Mouse (Mus musculus): Measurements from ENCODE around the gene Sh3gl1.
"Not testable (repeated sequence)": the region's sequence is repeated elsewhere in the genome, so short reads cannot be mapped to it uniquely, and the experiment has no call there.

Sh3gl1 gene

DNA sequence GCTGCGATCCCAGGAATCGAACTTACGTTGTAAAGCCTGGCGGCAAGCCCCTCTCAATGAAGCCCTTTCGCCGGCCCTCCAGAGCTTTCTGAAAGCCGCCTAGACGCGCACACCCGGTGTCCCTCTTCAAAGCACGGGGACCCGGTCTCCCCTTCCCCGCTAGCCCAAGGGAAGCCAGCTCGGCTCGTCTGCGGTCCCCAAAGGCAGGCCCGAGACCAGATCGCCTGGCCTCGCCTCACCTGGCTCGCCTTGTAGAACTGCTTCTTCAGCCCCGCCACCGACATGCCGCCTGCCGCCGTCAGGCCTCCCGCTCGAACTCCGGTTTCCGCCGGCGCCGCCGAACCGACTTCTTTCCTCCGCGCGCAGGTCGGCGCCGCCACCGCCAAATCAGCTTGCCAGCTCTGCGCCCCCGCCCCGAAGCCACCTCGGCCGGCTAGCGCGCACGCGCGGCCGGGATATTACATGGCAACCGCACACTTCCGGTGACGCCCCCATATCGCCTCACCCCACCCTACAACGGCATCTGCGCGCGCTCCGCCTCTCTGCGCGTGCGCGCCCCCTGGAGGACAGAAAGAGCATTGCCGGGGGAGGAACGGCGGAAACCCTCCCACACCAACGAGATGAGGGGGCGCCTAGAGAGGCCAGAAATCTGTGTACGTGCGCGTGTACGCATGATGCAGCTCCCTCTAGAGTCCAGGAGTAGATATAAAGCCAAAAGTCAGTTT is at the start of gene Sh3gl1:
Gene Sh3gl1, minus strand, starts transcription at position 460 of the 725 bp plus-strand sequence.
- peak; percentile 99 for DNase-seq

DNA sequence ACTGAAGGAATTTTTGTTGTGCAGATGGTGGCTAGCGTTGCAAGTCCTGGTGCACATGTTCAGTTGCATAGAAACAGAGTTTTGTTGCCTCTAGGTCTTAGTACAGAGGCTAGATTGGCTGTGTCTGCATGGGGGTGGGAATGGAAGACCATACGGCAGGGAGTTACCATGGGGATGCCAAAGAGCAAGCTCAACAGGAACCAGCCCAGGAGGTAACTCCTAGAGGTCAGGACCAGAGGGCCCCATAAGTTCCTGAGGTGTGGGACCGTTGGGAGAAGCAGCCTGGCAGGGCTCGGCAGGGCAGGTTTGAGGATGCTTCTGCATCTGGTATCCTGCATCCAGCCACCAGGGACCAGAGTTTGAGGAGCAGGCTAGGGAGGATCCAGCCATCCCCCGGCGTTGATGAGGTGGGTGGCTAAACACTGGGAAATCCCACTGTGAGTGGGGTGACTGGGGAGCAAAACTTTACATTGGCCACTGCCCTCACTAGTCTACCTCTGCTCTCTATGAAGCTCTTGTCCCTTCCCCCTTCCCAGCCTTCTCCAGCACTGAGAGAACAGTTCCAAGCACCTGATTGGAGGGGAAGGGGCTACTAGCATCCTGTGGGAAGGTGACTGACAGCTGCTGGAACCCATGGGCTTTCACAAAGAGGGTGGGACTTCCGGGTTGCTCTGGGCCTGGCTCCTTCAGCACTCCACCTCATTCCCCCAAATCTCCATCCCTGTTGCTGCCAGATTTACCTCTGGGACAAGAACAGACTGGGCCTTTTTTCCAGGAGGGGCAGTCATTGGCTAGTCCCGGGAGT is 44.5 kb upstream of the Sh3gl1 start:
- DNase-seq: peak; percentile 19

DNA sequence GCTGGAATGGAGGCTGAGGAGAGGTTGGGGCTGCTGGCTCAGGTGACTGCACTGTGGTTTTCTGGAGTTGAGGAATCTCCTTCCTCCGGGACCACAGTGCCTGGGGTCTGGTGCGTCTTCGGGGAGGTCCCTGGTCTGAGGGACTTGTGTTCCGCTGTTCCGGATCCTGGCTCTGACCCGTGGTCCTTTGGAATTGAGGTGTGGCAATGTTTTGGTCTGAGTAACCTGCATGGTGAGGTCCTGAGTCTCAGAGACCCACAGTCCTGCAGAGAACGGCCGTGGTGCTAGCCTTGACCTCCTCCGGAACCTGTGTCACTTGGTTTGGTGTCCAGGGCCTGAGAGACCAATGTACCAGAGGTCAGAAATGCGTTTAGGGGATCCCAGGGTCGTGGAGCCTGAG is 43.5 kb upstream of the Sh3gl1 start:
- no peak for DNase-seq

DNA sequence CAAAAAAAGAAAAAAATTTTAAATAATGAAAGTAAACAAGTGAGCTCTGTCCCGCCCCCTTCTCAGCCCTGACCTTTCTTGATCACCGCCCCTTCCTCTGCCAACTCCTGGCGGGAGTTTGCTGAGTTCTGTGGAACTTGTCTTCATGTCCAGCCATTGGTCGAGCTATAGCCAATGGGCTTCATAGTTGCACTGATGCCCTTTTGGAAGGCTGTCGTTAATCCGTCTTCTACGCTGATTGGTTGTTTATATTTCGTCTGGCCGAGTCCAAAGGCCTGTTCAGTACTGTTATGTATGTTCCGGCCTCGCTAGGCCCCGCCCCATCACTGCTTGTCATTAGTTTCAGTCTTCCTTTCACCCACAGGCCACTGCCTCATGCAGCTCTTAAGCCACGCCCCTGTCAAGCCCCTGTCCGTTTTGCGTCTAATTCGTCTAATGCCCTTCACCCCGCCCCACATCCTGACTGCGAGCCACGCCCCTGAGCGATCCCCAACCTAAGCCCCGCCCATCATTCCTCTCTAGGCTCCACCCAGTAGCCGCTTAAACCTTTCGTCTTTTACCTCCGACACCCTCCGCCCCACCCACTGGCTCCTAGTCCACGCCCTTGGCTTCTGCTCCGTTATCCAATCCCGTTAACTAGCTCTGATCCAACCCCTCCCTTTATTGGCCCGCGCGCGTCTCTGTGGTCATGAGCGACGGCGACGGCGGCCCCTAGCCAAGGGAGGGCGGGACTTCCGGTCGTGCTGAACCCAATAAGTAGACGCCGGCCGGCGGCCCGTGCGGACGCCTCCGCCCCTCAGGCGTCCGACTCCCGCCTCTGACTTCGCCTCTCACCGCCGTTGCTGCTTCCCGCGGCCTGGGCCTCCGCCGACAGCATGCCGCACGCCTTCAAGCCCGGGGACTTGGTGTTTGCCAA is 42.7 kb upstream of the Sh3gl1 start, which contains the start of gene Hdgfl2:
Gene Hdgfl2, plus strand, starts transcription at position 755 of the 916 bp plus-strand sequence.
- peak; percentile 100 for DNase-seq

DNA sequence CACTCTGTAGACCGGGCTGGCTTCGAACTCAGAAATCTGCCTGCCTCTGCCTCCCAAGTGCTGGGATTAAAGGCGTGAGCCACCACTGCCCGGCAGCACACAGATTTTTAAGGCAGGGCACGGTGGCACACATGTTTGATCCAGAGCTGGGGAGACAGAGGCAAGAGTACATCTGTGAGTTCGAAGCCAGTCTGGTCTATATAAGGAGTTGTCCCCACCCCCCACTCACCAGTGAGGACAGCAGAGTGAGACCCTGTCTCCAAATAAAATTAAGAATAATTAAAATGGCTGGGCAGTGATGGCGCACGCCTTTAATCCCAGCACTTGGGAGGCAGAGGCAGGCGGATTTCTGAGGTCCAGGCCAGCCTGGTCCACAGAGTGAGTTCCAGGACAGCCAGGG is 41.9 kb upstream of the Sh3gl1 start:
- not testable (repeated sequence) for DNase-seq

- DNase-seq: no peak
Observed at GRCm38 (mm10) chr17:56077523-56077922, 41.1 kb upstream of the Sh3gl1 start.

DNA sequence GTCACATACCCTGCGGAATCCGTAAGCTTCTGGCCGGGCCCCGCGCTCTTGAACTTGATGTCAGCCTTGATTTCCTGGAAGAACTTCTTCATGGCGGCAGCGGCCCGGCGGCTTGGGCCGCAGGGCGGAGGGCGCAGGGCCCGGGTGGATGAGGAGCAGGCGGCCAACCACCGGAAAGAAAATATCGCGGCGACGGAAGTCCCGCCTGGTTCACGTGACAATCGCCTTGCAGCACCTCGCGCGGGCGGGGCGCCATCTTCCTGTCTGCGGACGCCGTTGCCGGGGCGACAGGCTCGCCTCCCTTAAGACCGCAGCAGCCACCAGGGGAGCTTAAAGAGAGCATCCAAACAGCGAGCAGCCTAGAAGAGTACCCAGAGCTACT is 38.4 kb upstream of the Sh3gl1 start, which contains the start of gene Ubxn6:
Gene Ubxn6, minus strand, starts transcription at position 202 of the 382 bp plus-strand sequence.
- peak; percentile 98 for DNase-seq

DNA sequence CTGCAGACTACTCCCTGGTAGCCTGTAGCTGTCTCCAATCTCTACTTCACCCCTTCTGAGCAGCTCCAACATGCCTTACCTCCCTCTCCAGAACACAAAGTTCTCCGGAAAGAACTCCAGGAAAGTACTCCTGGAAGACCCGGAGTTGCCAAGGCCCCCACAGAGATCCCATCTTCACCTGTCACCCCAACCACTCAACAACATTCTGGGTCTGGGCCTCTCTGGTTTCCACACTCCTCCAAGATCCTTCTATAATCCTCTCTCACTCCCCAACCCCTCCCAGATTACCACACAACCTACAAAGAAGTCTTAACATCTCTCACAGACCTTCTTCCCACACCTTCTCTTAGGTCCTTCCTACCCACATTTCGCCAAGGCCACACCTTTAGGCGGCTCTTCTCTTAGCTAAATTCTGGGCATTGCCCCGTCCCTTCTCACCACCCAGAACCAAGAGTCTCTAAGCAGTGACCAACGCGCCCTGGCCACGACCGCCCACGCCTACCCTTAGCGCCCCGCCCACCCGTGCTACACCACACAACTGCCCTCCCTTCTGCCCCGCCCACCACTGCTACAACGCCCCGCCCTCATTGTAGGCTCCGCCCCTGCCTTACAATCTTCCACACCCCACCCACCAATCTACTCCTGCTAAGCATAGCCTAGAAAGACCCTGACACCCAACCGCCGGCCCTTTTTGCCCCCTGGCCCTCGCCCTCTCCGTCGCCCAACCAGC is 37.8 kb upstream of the Sh3gl1 start:
- peak; percentile 91 for DNase-seq

DNA sequence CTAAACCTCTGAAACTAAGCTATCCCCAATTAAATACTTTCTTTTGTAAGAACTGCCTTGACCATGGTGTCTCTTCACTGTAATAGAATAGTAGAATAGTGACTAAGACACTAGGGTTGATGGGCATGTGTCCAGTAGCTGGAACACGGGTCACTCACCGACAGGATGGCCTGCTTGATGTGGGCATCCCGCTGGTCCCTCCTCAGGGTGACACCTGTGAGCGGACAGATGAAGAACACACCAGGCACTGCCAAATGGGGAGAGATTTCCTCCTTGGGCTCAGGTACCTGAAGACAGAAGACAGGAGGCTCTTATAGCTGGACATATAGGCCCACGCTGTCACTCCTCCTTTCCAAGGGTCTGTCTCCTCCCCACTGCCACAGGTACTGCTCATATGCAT is 35.8 kb upstream of the Sh3gl1 start:
- DNase-seq: no peak

- DNase-seq: no peak
Observed at GRCm38 (mm10) chr17:56071126-56071525, 34.7 kb upstream of the Sh3gl1 start.

DNA sequence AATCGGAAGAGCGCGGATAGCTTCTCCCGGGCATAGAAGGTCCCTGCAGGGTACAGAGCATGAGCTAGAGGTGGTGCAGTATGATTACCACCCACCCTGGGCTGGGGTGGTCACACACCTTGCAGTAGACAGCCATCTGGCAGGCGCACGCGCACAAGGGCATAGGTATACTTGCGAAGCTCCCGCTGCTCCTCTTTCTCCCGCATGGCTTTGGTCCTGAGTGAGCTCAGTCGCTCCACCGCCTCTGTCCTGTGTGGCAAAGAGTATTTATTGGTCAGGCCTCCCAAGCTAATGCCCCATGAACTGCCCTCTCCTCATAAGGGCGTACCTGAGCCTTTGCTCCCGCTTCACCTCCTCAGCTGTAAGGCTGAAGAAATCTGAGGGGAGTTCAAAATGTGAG is 32.6 kb upstream of the Sh3gl1 start:
- DNase-seq: no peak

- DNase-seq: no peak
Observed at GRCm38 (mm10) chr17:56066451-56066850, 30.0 kb upstream of the Sh3gl1 start.

GRCm38 (mm10) chr17:56065715-56066114 is 29.3 kb upstream of the Sh3gl1 start:
- not testable (repeated sequence) for DNase-seq

DNA sequence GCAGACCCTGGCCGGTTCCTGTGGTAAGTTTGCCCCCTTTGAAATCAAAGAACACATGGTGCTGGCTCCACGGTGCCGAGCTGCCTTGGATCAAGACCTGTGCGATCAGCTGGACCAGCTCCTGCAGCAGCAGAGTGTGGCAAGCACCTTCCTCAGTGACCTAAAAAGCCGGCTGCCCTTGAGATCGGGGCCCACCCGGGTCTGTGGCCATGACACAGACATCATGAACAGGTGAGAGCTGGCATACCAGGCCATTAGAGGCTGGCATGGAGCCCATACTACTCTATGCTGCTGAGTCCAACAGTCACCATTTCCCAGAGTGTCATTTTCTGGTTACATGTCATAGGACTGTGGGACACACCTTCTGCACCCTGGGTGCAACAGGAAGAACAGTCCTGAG is 25.6 kb upstream of the Sh3gl1 start:
- DNase-seq: no peak

DNA sequence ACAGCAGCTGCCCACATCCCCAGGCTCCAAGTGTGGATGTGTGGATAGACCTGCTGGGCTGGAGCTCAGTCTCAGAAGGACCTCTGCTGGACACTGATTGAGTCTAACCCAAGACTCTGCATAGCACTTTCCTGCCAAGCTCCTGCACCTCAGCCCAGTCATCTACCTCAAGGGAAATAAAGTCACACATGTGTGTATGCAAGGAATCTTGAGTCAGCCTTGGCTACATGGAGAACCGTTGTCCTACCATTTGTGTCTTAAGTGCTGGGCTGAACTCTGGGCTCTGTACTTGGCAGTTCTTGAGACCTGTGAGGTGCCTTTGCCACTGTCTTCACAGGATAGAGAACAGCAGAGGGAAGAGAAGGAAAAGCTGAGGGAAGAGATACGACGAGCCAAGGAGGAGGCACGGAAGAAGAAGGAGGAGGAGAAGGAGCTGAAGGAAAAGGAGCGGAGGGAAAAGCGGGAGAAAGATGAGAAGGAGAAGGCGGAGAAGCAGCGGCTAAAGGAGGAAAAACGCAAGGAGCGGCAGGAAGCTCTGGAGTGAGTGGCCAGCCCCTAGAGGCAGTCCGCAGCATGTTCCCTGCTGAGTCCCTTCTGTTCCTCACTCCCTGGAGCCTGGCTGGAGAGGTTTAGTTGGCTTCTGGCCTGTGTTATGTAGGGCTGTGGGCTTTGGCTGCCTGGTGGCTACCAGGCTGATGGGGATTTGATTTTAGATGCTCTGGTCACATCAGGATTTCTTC is 21.1 kb upstream of the Sh3gl1 start:
- no peak for DNase-seq

- no peak for DNase-seq
Observed at GRCm38 (mm10) chr17:56055945-56056678, 19.7 kb upstream of the Sh3gl1 start.

- DNase-seq: no peak
Observed at GRCm38 (mm10) chr17:56054938-56055337, 18.5 kb upstream of the Sh3gl1 start.

- no peak for DNase-seq
Observed at GRCm38 (mm10) chr17:56051369-56051768, 14.9 kb upstream of the Sh3gl1 start.

GRCm38 (mm10) chr17:56040857-56041163 is 4.4 kb upstream of the Sh3gl1 start:
- DNase-seq: no peak

DNA sequence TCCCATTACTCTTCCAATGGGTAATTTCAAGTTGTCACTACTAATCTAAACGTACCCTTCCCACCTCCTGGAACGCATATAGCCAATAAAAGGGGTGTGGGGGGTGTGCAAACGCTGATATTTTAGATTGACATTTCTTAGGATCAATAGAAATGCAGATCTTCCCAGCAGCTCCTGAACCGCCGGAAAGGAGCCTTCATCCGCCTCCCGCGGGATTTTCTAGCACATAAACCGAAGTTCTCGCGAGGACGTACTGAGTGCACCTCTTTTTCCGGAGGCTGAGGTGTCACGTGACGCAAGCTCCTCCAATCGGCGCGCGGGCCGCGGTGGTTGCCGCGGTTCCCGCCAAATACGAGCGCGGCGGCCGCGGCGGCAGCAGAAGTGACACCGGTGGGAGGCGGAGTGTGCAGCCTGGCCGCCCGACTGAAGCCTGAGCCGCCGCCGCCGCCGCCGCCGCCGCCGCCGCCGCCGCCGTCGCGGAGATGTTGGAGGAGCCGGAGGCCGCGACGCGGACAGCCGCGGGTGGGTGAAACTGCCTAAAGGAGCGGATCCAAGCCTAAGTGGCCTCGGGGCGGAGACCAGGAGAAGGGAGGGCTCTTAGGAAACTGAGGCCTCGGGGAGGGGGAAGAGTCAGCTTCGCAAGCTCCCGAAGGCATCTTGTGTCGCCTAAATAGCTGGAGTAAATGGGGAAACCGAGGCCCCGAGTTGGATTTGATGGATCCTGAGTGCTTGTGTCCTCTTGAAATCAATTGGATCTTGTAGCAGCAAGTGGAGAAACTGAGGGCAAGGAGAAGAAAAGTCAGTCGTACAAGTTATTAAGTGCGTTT is 3.8 kb upstream of the Sh3gl1 start, which contains the start of gene Chaf1a:
Gene Chaf1a, plus strand, starts transcription at position 410 of the 827 bp plus-strand sequence.
- DNase-seq: peak; percentile 99
